Mouse (Mus musculus): ENCODE data around the gene Vps13c. TPM values are rescaled to one million over a fixed set of nuclear protein-coding genes. Genes with fewer than 3 reads are reported as not detected.

Vps13c gene
- polyA plus RNA-seq, 1 experiment = 3.2 TPM

DNA sequence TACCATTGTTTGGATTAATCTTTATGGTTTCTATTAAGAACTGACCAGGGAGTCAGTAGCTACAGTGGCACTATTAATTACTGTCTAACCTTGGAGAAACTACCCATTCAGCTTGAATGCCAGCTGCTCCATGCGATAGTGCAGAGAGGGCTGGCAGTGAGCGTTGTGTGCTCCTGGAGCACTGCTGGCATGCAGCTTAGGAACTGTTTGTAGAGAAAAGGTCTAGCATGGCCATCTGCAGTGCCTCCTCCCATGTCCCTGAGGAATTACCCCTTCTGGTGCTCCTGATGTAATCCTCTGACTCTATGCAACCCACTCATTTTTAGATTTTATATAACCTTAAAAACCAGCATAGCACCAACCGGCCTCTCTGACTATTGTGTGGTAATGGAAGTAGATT lies 7.4 kb downstream of the Vps13c start:
- Histone ChIP-seq H3K27ac (ENCODE audit: control insufficient read depth, insufficient read depth, low read depth, low read length) (no peak overlapping the region), H3K4me3 (ENCODE audit: control insufficient read depth, low read depth, low read length) (no peak overlapping the region), H3K36me3 (ENCODE audit: control insufficient read depth, insufficient read depth, low read length) (no peaks in the 10 kb centered on the region), H3K27me3 (ENCODE audit: control insufficient read depth, insufficient read depth, low read length) (no peaks in the 10 kb centered on the region), H3K4me1 (ENCODE audit: control insufficient read depth, insufficient read depth, low read length) (no peaks in the 10 kb centered on the region)
- no peak for TF ChIP-seq POLR2A (IDR thresholded peaks at IDR 0.05; ENCODE audit: control insufficient read depth, low read depth, low read length)
- TF ChIP-seq CTCF (IDR thresholded peaks at IDR 0.05; ENCODE audit: control insufficient read depth, insufficient read depth, insufficient replicate concordance, low read depth, low read length) = no peak

DNA sequence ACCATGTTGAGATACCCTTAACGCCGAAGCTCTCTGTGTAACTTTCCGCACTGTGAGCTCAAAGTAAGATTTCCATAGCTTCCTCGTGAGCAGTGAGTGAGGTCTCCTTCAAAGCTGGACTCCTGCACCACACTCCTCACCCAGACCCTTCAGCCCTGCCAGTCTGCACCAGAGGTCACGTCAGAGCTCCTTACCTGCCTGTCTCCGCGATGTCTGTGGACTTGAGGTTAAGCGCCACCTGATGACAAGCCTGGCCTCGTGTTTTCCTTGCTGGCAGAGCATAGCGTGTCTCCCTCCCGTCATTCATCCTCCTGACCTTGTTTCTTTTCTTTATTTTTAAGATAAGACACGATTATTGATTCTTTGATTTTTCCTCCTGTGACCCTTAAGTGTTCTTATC lies 9.2 kb downstream of the Vps13c start:
- H3K27me3 ChIP-seq (ENCODE audit: control insufficient read depth, insufficient read depth, low read length) = no peaks in the 10 kb centered on the region
- no peaks in the 10 kb centered on the region for H3K36me3 ChIP-seq (ENCODE audit: control insufficient read depth, insufficient read depth, low read length)
- no peaks in the 10 kb centered on the region for H3K4me1 ChIP-seq (ENCODE audit: control insufficient read depth, insufficient read depth, low read length)
- no peak for TF ChIP-seq CTCF (IDR thresholded peaks at IDR 0.05; ENCODE audit: control insufficient read depth, insufficient read depth, insufficient replicate concordance, low read depth, low read length)
- TF ChIP-seq POLR2A (IDR thresholded peaks at IDR 0.05; ENCODE audit: control insufficient read depth, low read depth, low read length) = no peak
- no peak overlapping the region for H3K27ac ChIP-seq (ENCODE audit: control insufficient read depth, insufficient read depth, low read depth, low read length)
- no peak overlapping the region for H3K4me3 ChIP-seq (ENCODE audit: control insufficient read depth, low read depth, low read length)

- Histone ChIP-seq H3K4me1 (ENCODE audit: control insufficient read depth, insufficient read depth, low read length) (no peaks in the 10 kb centered on the region), H3K4me3 (ENCODE audit: control insufficient read depth, low read depth, low read length) (no peak overlapping the region)
- TF ChIP-seq POLR2A (IDR thresholded peaks at IDR 0.05; ENCODE audit: control insufficient read depth, low read depth, low read length) (no peak), CTCF (IDR thresholded peaks at IDR 0.05; ENCODE audit: control insufficient read depth, insufficient read depth, insufficient replicate concordance, low read depth, low read length) (no peak)
Measured at GRCm38 (mm10) chr9:67849846-67850245, 9.7 kb downstream of the Vps13c start.

DNA sequence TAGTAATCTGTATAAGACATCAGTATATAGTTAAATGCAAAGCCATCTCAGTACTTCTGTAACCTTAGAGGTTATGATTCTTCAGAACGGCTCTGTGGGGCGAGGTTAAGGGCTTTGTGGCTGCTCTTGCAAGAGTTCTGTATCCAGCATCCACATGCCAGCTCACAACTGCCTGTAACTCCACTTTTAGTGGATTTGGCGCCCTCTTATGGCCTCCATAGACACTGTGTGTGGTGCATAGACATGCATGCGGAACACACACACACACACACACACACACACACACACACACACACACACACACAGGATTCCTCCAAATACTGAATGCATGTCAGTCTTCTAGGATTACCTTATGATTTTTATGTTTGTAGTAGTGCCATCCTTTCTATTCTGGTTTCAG lies 11.0 kb downstream of the Vps13c start:
- H3K4me3 ChIP-seq (ENCODE audit: control insufficient read depth, low read depth, low read length) = no peak overlapping the region
- no peaks in the 10 kb centered on the region for H3K27me3 ChIP-seq (ENCODE audit: control insufficient read depth, insufficient read depth, low read length)
- no peak overlapping the region for H3K27ac ChIP-seq (ENCODE audit: control insufficient read depth, insufficient read depth, low read depth, low read length)
- no peaks in the 10 kb centered on the region for H3K36me3 ChIP-seq (ENCODE audit: control insufficient read depth, insufficient read depth, low read length)
- TF ChIP-seq POLR2A (IDR thresholded peaks at IDR 0.05; ENCODE audit: control insufficient read depth, low read depth, low read length) (no peak), CTCF (IDR thresholded peaks at IDR 0.05; ENCODE audit: control insufficient read depth, insufficient read depth, insufficient replicate concordance, low read depth, low read length) (no peak)
- H3K4me1 ChIP-seq (ENCODE audit: control insufficient read depth, insufficient read depth, low read length) = no peaks in the 10 kb centered on the region

More at GRCm38 (mm10) chr9:67849846-67850245, 9.7 kb downstream of the Vps13c start:
- H3K27ac ChIP-seq (ENCODE audit: control insufficient read depth, insufficient read depth, low read depth, low read length) = no peak overlapping the region
- H3K36me3 ChIP-seq (ENCODE audit: control insufficient read depth, insufficient read depth, low read length) = no peaks in the 10 kb centered on the region
- no peaks in the 10 kb centered on the region for H3K27me3 ChIP-seq (ENCODE audit: control insufficient read depth, insufficient read depth, low read length)

- H3K27me3 ChIP-seq (ENCODE audit: control insufficient read depth, insufficient read depth, low read length) = no peaks in the 10 kb centered on the region
- H3K27ac ChIP-seq (ENCODE audit: control insufficient read depth, insufficient read depth, low read depth, low read length) = no peak overlapping the region
- TF ChIP-seq POLR2A (IDR thresholded peaks at IDR 0.05; ENCODE audit: control insufficient read depth, low read depth, low read length) = no peak
- TF ChIP-seq CTCF (IDR thresholded peaks at IDR 0.05; ENCODE audit: control insufficient read depth, insufficient read depth, insufficient replicate concordance, low read depth, low read length) = no peak
- H3K36me3 ChIP-seq (ENCODE audit: control insufficient read depth, insufficient read depth, low read length) = no peaks in the 10 kb centered on the region
- H3K4me3 ChIP-seq (ENCODE audit: control insufficient read depth, low read depth, low read length) = no peak overlapping the region
- H3K4me1 ChIP-seq (ENCODE audit: control insufficient read depth, insufficient read depth, low read length) = no peaks in the 10 kb centered on the region
Measured at GRCm38 (mm10) chr9:67860273-67860672, 20.1 kb downstream of the Vps13c start.

GRCm38 (mm10) chr9:67863332-67863731 lies 23.1 kb downstream of the Vps13c start:
- no peak overlapping the region for H3K27ac ChIP-seq (ENCODE audit: control insufficient read depth, insufficient read depth, low read depth, low read length)
- H3K4me3 ChIP-seq (ENCODE audit: control insufficient read depth, low read depth, low read length) = no peak overlapping the region
- no peaks in the 10 kb centered on the region for H3K36me3 ChIP-seq (ENCODE audit: control insufficient read depth, insufficient read depth, low read length)
- TF ChIP-seq CTCF (IDR thresholded peaks at IDR 0.05; ENCODE audit: control insufficient read depth, insufficient read depth, insufficient replicate concordance, low read depth, low read length) (no peak), POLR2A (IDR thresholded peaks at IDR 0.05; ENCODE audit: control insufficient read depth, low read depth, low read length) (no peak)
- H3K4me1 ChIP-seq (ENCODE audit: control insufficient read depth, insufficient read depth, low read length) = no peaks in the 10 kb centered on the region
- no peaks in the 10 kb centered on the region for H3K27me3 ChIP-seq (ENCODE audit: control insufficient read depth, insufficient read depth, low read length)

DNA sequence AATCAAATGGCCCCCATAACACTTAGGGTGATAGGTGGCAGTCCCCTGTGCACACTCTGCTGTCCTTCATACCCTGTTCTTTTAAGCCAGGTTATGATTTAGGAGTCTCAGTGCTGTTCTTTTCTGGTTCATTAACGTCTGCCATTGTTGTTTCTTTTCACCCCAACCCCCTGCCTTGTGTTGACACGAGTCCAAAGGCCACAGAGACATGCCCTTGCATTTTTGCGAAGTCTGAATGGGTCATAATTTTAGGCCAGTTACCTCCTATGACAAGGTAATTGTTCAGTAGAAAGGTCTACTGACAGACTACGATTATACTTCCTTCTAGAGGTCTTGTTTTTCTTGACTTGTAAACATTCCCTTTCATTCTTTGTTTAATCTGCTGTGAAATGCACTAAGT lies 23.8 kb downstream of the Vps13c start:
- Histone ChIP-seq H3K36me3 (ENCODE audit: control insufficient read depth, insufficient read depth, low read length) (no peaks in the 10 kb centered on the region), H3K27me3 (ENCODE audit: control insufficient read depth, insufficient read depth, low read length) (no peaks in the 10 kb centered on the region), H3K27ac (ENCODE audit: control insufficient read depth, insufficient read depth, low read depth, low read length) (no peak overlapping the region), H3K4me1 (ENCODE audit: control insufficient read depth, insufficient read depth, low read length) (no peaks in the 10 kb centered on the region), H3K4me3 (ENCODE audit: control insufficient read depth, low read depth, low read length) (no peak overlapping the region)
- TF ChIP-seq CTCF (IDR thresholded peaks at IDR 0.05; ENCODE audit: control insufficient read depth, insufficient read depth, insufficient replicate concordance, low read depth, low read length) = no peak
- no peak for TF ChIP-seq POLR2A (IDR thresholded peaks at IDR 0.05; ENCODE audit: control insufficient read depth, low read depth, low read length)

GRCm38 (mm10) chr9:67865411-67865810 lies 25.2 kb downstream of the Vps13c start:
- Histone ChIP-seq H3K36me3 (ENCODE audit: control insufficient read depth, insufficient read depth, low read length) (no peaks in the 10 kb centered on the region), H3K27ac (ENCODE audit: control insufficient read depth, insufficient read depth, low read depth, low read length) (no peak overlapping the region), H3K27me3 (ENCODE audit: control insufficient read depth, insufficient read depth, low read length) (no peaks in the 10 kb centered on the region)

More at GRCm38 (mm10) chr9:67865411-67865810, 25.2 kb downstream of the Vps13c start:
- no peak overlapping the region for H3K4me3 ChIP-seq (ENCODE audit: control insufficient read depth, low read depth, low read length)
- no peaks in the 10 kb centered on the region for H3K4me1 ChIP-seq (ENCODE audit: control insufficient read depth, insufficient read depth, low read length)
- no peak for TF ChIP-seq CTCF (IDR thresholded peaks at IDR 0.05; ENCODE audit: control insufficient read depth, insufficient read depth, insufficient replicate concordance, low read depth, low read length)
- TF ChIP-seq POLR2A (IDR thresholded peaks at IDR 0.05; ENCODE audit: control insufficient read depth, low read depth, low read length) = no peak
